ENCODE assay signal across 13 mouse cellular contexts in the genomic region with DNA sequence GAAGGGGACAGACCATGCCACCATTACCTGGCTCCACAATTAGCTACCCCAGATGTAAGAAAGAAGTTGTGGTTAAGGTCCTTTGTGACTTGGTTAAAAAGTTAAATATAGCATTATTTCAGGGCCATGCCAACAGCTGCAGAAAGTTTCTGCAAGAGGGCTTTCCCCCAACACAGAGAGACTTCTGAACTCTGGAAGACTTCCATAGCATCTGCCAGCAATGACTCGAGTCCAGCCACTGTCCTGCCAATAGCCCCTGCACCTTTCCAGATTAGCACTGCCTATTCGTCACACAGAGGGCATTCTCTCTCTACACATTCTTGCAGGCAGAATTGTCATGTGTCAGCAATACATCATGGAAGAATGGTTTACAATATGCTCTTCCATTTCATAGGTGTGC.
"Had no signal": no experiment of that assay in that cellular context is flagged by ENCODE, and none has a peak within 500 bp of the region (broad histone marks: within the 10 kb centered on the region; RNA-seq: fewer than 3 reads in every experiment).

No protein-coding gene starts in this region.

- H3K27me3 ChIP-seq: kidney, embryonic 15.5 days; liver, embryonic 13.5 days had no signal

- H3K4me1 ChIP-seq: kidney, embryonic 15.5 days; liver, embryonic 13.5 days had no signal

- DNase-seq: kidney, postnatal 10 days; kidney, postnatal 4 days; liver, embryonic 13.5 days; lung, adult 2 months; lung, postnatal 14 days; lung, postnatal 4 days; midbrain, embryonic 14.5 days; thymus, adult 2 months; thymus, postnatal 14 days; thymus, postnatal 4 days had no signal

- H3K4me3 ChIP-seq: kidney, embryonic 15.5 days; liver, embryonic 13.5 days had no signal

- H3K36me3 ChIP-seq: kidney, embryonic 15.5 days; liver, embryonic 13.5 days had no signal

- H3K4me2 ChIP-seq: kidney, embryonic 15.5 days; liver, embryonic 13.5 days; midbrain, embryonic 11.5 days had no signal

- H3K9ac ChIP-seq: kidney, embryonic 15.5 days; liver, embryonic 13.5 days had no signal

- H3K27ac ChIP-seq: kidney, embryonic 15.5 days; liver, embryonic 13.5 days; stomach, postnatal 0 days had no signal

- H3K9me3 ChIP-seq: kidney, embryonic 15.5 days; liver, embryonic 13.5 days had no signal
